Comparison of ENCODE assay signal across 8 mouse cellular contexts in the genomic region with DNA sequence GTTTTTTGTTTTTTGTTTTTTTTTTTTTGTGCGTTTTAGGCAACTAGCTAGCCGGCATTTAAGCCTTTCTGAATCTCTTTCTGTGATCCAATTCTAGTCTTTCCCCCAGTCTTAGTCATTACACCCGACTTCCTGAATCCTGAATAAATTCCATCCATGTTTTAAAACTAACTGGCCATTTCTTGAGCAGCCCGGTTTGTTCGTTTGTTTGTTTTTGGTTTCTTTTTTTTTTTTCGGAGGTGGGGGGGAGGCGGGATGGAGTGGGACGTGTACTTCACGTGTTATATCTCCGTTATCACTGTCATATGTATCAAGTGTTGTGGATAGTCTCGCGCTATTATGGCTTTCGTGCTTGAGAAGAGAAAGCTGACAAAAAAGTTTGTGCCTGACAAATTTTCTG. TPM values are rescaled to one million over a fixed set of nuclear protein-coding genes. Genes with fewer than 3 reads are reported as not detected.
DNase-seq lines count a peak whose midpoint lies in the region; ATAC-seq and TF ChIP-seq lines count a peak whose summit lies in the region.

No protein-coding gene starts in this region.

- H3K9me3 ChIP-seq in limb, embryonic 14.5 days (ENCODE audit: control insufficient read depth, low read length): no peaks in the 10 kb centered on the region

- 21% methylated on average over 13 of the region's 13 CpGs for WGBS in heart, adult 2 months
- WGBS in limb, embryonic 14.5 days: 19% methylated on average over 13 of the region's 13 CpGs
- 10% methylated on average over 13 of the region's 13 CpGs for WGBS in small intestine, adult 2 months

- TF ChIP-seq CTCF in heart, adult 2 months (IDR thresholded peaks at IDR 0.05): no peak
- TF ChIP-seq CTCF in embryonic fibroblast, embryonic 13.5 days (IDR thresholded peaks at IDR 0.05; ENCODE audit: borderline replicate concordance, insufficient read depth, low read length): no peak
- no peak for TF ChIP-seq CTCF in small intestine, adult 2 months (IDR thresholded peaks at IDR 0.05; ENCODE audit: extremely low read depth, insufficient read length, insufficient replicate concordance, low read depth, low read length)

- TF ChIP-seq EP300 in heart, adult 2 months (IDR thresholded peaks at IDR 0.05; ENCODE audit: insufficient read depth, low read depth, low read length): no peak

- TF ChIP-seq POLR2A in heart, adult 2 months (IDR thresholded peaks at IDR 0.05; ENCODE audit: insufficient read depth, low read depth, low read length): no peak
- TF ChIP-seq POLR2A in embryonic fibroblast, embryonic 13.5 days (IDR thresholded peaks at IDR 0.05; ENCODE audit: low read depth, low read length): no peak
- no peak for TF ChIP-seq POLR2A in limb, embryonic 14.5 days (IDR thresholded peaks at IDR 0.05; ENCODE audit: borderline replicate concordance, extremely low read depth, insufficient read depth, insufficient read length)
- no peak for TF ChIP-seq POLR2A in small intestine, adult 2 months (IDR thresholded peaks at IDR 0.05; ENCODE audit: low read depth, low read length)

- H3K36me3 ChIP-seq in heart, adult 2 months (ENCODE audit: control insufficient read depth, insufficient read depth, low read length): no peaks in the 10 kb centered on the region
- no peaks in the 10 kb centered on the region for H3K36me3 ChIP-seq in limb, embryonic 14.5 days (ENCODE audit: control insufficient read depth, insufficient read depth, low read length)
- no peaks in the 10 kb centered on the region for H3K36me3 ChIP-seq in small intestine, adult 2 months (ENCODE audit: control insufficient read depth, insufficient read depth, low read length)

- no peak for ATAC-seq in limb, embryonic 14.5 days (ENCODE audit: low FRiP score, low read depth)

- no peak for DNase-seq in heart, adult 2 months
- DNase-seq in heart, postnatal 4 days: no peak
- peak; percentile 58 for DNase-seq in CD4-positive helper T cell, adult 2 months (ENCODE audit: low read depth, low spot score)
- no peak for DNase-seq in limb, embryonic 14.5 days (ENCODE audit: low spot score)
- DNase-seq in gastrocnemius, adult 18-20 months (ENCODE audit: low spot score): no peak
- no peak for DNase-seq in thymus, postnatal 10 days (ENCODE audit: low spot score in 2 of 2)

- peak overlapping the region; percentile 70 for H3K27ac ChIP-seq in heart, adult 2 months
- H3K27ac ChIP-seq in embryonic fibroblast, embryonic 13.5 days (ENCODE audit: insufficient read depth, low read length): peak overlapping the region; percentile 50
- no peak overlapping the region for H3K27ac ChIP-seq in limb, embryonic 14.5 days (replicated peaks; ENCODE audit: low read depth, low read length)
- peak overlapping the region; percentile 22; the same call in 1 of the 2 replicates for H3K27ac ChIP-seq in small intestine, adult 2 months (ENCODE audit: insufficient read depth, low read depth, low read length)

- no peaks in the 10 kb centered on the region; the same call in 1 of the 2 replicates for H3K4me1 ChIP-seq in heart, adult 2 months (ENCODE audit: control insufficient read depth, insufficient read depth, low read length)
- no peaks in the 10 kb centered on the region; the same call in 1 of the 2 replicates for H3K4me1 ChIP-seq in embryonic fibroblast, embryonic 13.5 days (ENCODE audit: control insufficient read depth, insufficient read depth, low read length)
- 0 out of 2 replicates have a peak, but pooled peaks cover 4% of the 10 kb centered on the region for H3K4me1 ChIP-seq in limb, embryonic 14.5 days (ENCODE audit: control insufficient read depth, insufficient read depth, low read length)
- H3K4me1 ChIP-seq in small intestine, adult 2 months (ENCODE audit: control insufficient read depth, insufficient read depth, insufficient read length, low read length): no peaks in the 10 kb centered on the region; the same call in 1 of the 2 replicates

- intact Hi-C loops in heart, adult 2 months (cut with DNase I): no loop called here

- peak overlapping the region; percentile 42 for H3K4me3 ChIP-seq in heart, adult 2 months
- peak overlapping the region; percentile 56 for H3K4me3 ChIP-seq in embryonic fibroblast, embryonic 13.5 days (ENCODE audit: insufficient read depth, low read length)
- peak overlapping the region; percentile 51 for H3K4me3 ChIP-seq in limb, embryonic 14.5 days (replicated peaks; ENCODE audit: low read length)
- peak overlapping the region; percentile 66 for H3K4me3 ChIP-seq in small intestine, adult 2 months (ENCODE audit: low read depth, low read length)

- H3K27me3 ChIP-seq in heart, adult 2 months (ENCODE audit: control insufficient read depth, insufficient read depth, low read length): no peaks in the 10 kb centered on the region
- H3K27me3 ChIP-seq in limb, embryonic 14.5 days (ENCODE audit: control insufficient read depth, insufficient read depth, low read length): no peaks in the 10 kb centered on the region
- H3K27me3 ChIP-seq in small intestine, adult 2 months (ENCODE audit: control insufficient read depth, insufficient read depth, low read length): no peaks in the 10 kb centered on the region

- H3K4me2 ChIP-seq in limb, embryonic 14.5 days (replicated peaks; ENCODE audit: low read depth, low read length, severe bottlenecking): peak overlapping the region; percentile 43

- H3K79me2 ChIP-seq in heart, adult 2 months (replicated peaks; ENCODE audit: control insufficient read depth, insufficient read depth, low read length): no peaks in the 10 kb centered on the region

- 0 out of 2 replicates have a peak overlapping the region, but pooled peaks have one; percentile 52 for H3K9ac ChIP-seq in heart, adult 2 months (ENCODE audit: low read depth, low read length)
- H3K9ac ChIP-seq in limb, embryonic 14.5 days (ENCODE audit: low read depth, low read length, severe bottlenecking): peak overlapping the region; percentile 34

RNA-seq across cellular contexts. Expression of a gene that starts 0.5 kb away (rescaled TPM):
- 100 to 1,000 TPM in 1 of 2 experiments, 10 to 100 TPM in 1; 92.8 to 108 TPM for total RNA-seq in heart, adult 2 months (2021)
- 33.2 and 76.9 TPM in 2 replicates for polyA plus RNA-seq in heart, adult 2 months (2012; rRNA removed)
- 10 to 100 TPM; 97.9 TPM for total RNA-seq in heart, postnatal 4 days (2021)
- 32.0 and 33.7 TPM in 2 replicates for polyA plus RNA-seq in embryonic fibroblast, embryonic 13.5 days (2011; ENCODE audit: insufficient read length, low read depth, missing spikeins)
- polyA plus RNA-seq in limb, embryonic 14.5 days (2012; rRNA removed): 29.8 and 41.1 TPM in 2 replicates
- polyA plus RNA-seq in limb, embryonic 14.5 days (2014; fragmentation: Nextera tagmentation; extraction: Ambion mirVana): 54.9 and 57.3 TPM in 2 replicates
- 6.5 and 11.5 TPM in 2 replicates for polyA plus RNA-seq in small intestine, adult 2 months (2012; rRNA removed)
- total RNA-seq in gastrocnemius, adult 18-20 months (2021): 10 to 100 TPM; 40.7 to 41.6 TPM

RNA-seq across cellular contexts. Expression of a gene that starts 5.3 kb away (rescaled TPM):
- under 1 TPM in 1 of 2 experiments, not detected in 1; 0.29 TPM for total RNA-seq in heart, adult 2 months (2021)
- 1.2 and 1.7 TPM in 2 replicates for polyA plus RNA-seq in heart, adult 2 months (2012; rRNA removed)
- total RNA-seq in heart, postnatal 4 days (2021): 1 to 10 TPM; 1.1 to 1.6 TPM
- polyA plus RNA-seq in embryonic fibroblast, embryonic 13.5 days (2011; ENCODE audit: insufficient read length, low read depth, missing spikeins): 1.1 TPM in 1 of 2 replicates, not detected in the other
- 4.8 TPM in 2 replicates for polyA plus RNA-seq in limb, embryonic 14.5 days (2012; rRNA removed)
- polyA plus RNA-seq in limb, embryonic 14.5 days (2014; fragmentation: Nextera tagmentation; extraction: Ambion mirVana): 4.1 and 4.2 TPM in 2 replicates
- 0.72 TPM in 1 of 2 replicates, not detected in the other for polyA plus RNA-seq in small intestine, adult 2 months (2012; rRNA removed)
- total RNA-seq in gastrocnemius, adult 18-20 months (2021): not detected

RNA-seq across cellular contexts. Expression of a gene that starts 50.9 kb away (rescaled TPM):
- total RNA-seq in heart, adult 2 months (2021): 1 to 10 TPM; 4.5 to 5.0 TPM
- polyA plus RNA-seq in heart, adult 2 months (2012; rRNA removed): 7.6 and 8.3 TPM in 2 replicates
- 10 to 100 TPM; 25.7 to 32.4 TPM for total RNA-seq in heart, postnatal 4 days (2021)
- polyA plus RNA-seq in embryonic fibroblast, embryonic 13.5 days (2011; ENCODE audit: insufficient read length, low read depth, missing spikeins): 27.1 and 30.6 TPM in 2 replicates
- polyA plus RNA-seq in limb, embryonic 14.5 days (2012; rRNA removed): 24.3 and 29.6 TPM in 2 replicates
- 11.1 and 12.0 TPM in 2 replicates for polyA plus RNA-seq in limb, embryonic 14.5 days (2014; fragmentation: Nextera tagmentation; extraction: Ambion mirVana)
- polyA plus RNA-seq in small intestine, adult 2 months (2012; rRNA removed): 12.3 and 36.8 TPM in 2 replicates
- 1 to 10 TPM; 1.6 to 2.3 TPM for total RNA-seq in gastrocnemius, adult 18-20 months (2021)
